Mouse (Mus musculus) heart, postnatal 0 days (tissue): ENCODE measurements at regions not wholly inside any gene's neighbourhood (a gene's known extent, or its start where the extent isn't known, plus 50 kb on each side); places are given as distances from the start of the nearest gene placed in this dataset.

Source experiments
- ATAC-seq: fragments of 200-750 bp; cut with Nextera tagmentation; 2 replicates; pipeline ENCODE4 v1.8.0; 2017; ENCODE audit warnings: low read depth, moderate number of reproducible peaks, moderate library complexity; ENCODE audit not compliant: insufficient read depth
- DNase-seq: peaks from one replicate; pipeline ENCODE4 v3.0.0-alpha.2; 2016; ENCODE audit warnings: low spot score
- H3K27ac ChIP-seq: fragments of 300-500 bp; sonication (generic); 2 replicates; pipeline ENCODE4 v1.5.1; 2014; ENCODE audit warnings: low read depth, mild to moderate bottlenecking
- H3K27me3 ChIP-seq: fragments of 300-500 bp; sonication (generic); 2 replicates; pipeline ENCODE4 v1.6.1; 2014; ENCODE audit warnings: low read length, mixed read lengths; ENCODE audit not compliant: control insufficient read depth, insufficient read depth
- H3K36me3 ChIP-seq: fragments of 300-500 bp; sonication (generic); replicated peaks from 2 replicates; pipeline ENCODE4 v1.6.1; 2014; ENCODE audit warnings: low read length, mixed read lengths; ENCODE audit not compliant: control insufficient read depth, insufficient read depth
- H3K4me1 ChIP-seq: fragments of 300-500 bp; sonication (generic); 2 replicates; pipeline ENCODE4 v1.6.1; 2014; ENCODE audit warnings: antibody characterized with exemption; ENCODE audit not compliant: control insufficient read depth, insufficient read depth
- H3K4me2 ChIP-seq: fragments of 300-500 bp; sonication (generic); 2 replicates; pipeline ENCODE4 v1.6.1; 2014; ENCODE audit warnings: low read depth, mild to moderate bottlenecking, low read length, moderate library complexity
- H3K4me3 ChIP-seq: fragments of 300-500 bp; sonication (generic); 2 replicates; pipeline ENCODE4 v1.5.1; 2014; ENCODE audit warnings: low read depth, low read length
- H3K9ac ChIP-seq: fragments of 300-500 bp; sonication (generic); replicated peaks from 2 replicates; pipeline ENCODE4 v1.6.1; 2014; ENCODE audit warnings: low read depth, low read length, mixed read lengths
- H3K9me3 ChIP-seq: fragments of 300-500 bp; sonication (generic); replicated peaks from 2 replicates; pipeline ENCODE4 v1.6.1; 2016; ENCODE audit warnings: low read length; ENCODE audit not compliant: control insufficient read depth
- CTCF ChIP-seq: IDR thresholded peaks from 2 replicates; pipeline ENCODE4 v1.5.1; 2016; ENCODE audit warnings: antibody characterized with exemption, control low read depth, low read depth
- EP300 ChIP-seq: IDR thresholded peaks from 2 replicates; pipeline ENCODE4 v1.6.1; 2016; ENCODE audit warnings: antibody characterized with exemption, low read depth
- WGBS: fragments of 180-500 bp; shearing (Covaris S2); extraction: QIAGEN DNeasy Blood & Tissue Kit; methylation state at CpG from one replicate; pipeline ENCODE4 v1.1.7; 2014; 5-methylcytosine and 5-hydroxymethylcytosine counted together

DNA sequence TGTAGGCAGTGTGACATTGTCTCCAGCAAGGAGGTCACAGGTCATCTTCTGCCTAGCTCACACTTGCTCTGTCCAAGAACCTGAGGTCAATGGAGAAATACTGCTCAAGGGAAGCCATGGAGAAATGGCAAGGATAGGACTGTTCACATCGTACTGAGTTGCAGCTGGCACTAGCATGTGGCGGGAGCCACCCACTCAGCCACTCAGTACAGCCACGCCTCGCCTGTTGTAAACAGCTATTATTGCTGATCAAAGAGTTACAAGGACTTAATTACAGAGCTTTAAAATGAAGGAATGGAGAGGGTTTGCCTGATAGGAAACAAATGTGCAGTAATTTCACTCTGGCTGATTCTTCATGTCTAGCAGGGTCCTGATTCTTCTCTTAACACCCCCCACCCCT lies 64.8 kb downstream of the Dll1 start:
- Histone ChIP-seq H3K4me3 (no peak overlapping the region), H3K9me3 (no peaks in the 10 kb centered on the region), H3K27me3 (no peaks in the 10 kb centered on the region), H3K36me3 (no peaks in the 10 kb centered on the region), H3K27ac (no peak overlapping the region), H3K4me1 (no peaks in the 10 kb centered on the region), H3K4me2 (no peak overlapping the region), H3K9ac (no peak overlapping the region)
- WGBS = 79% methylated on average over 4 of the region's 4 CpGs
- TF ChIP-seq CTCF (no peak), EP300 (no peak)
- ATAC-seq (no peak), DNase-seq (no peak)

DNA sequence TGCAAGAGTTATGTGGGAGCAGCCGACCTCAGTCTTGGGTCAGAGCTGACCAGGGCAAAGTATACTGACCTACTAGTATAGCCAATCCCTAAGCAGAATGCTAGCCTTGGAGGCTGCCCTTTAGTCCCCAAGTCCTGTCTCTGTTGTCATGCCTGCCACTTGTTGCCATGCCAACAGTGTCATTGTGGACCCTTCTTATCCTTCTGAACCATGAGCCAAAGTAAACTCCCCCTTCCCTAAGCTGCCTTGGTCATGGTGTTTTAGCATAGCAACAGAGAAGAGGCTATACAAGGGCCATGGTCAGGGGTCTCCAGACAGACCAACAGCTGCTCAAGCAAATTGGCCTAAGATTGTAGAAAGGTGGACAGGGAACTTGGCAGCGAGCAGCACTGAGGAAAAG lies 66.2 kb downstream of the Dll1 start:
- ATAC-seq (no peak), DNase-seq (no peak)
- Histone ChIP-seq H3K36me3 (no peaks in the 10 kb centered on the region), H3K4me1 (no peaks in the 10 kb centered on the region), H3K27ac (no peak overlapping the region), H3K4me3 (no peak overlapping the region), H3K27me3 (no peaks in the 10 kb centered on the region), H3K9me3 (no peaks in the 10 kb centered on the region), H3K9ac (no peak overlapping the region), H3K4me2 (no peak overlapping the region)
- TF ChIP-seq CTCF (no peak), EP300 (no peak)
- 72% methylated on average over 2 of the region's 2 CpGs for WGBS

DNA sequence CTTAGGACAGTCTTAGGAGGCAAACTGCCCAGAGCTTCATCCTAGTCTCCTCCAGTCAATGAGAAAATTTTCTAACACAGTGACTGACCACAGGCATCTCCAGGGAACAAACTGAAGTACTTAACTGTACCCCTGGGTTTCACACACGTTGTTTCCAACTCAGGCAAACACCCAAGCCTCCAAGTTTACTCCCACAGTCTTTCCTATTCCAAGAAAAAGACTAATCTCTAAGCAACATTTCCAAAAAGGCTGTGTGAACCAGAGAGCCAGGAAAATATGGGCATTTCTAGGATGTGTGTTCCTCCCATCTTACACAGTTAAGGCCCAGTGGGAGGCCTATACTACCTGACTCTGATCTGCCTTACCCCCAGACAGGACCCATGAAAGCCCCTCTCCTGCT lies 74.6 kb downstream of the Dll1 start:
- no peak for DNase-seq
- no peak for TF ChIP-seq EP300
- no peak for TF ChIP-seq CTCF
- no peaks in the 10 kb centered on the region for H3K4me1 ChIP-seq
- H3K4me3 ChIP-seq = no peak overlapping the region
- no peak overlapping the region for H3K9ac ChIP-seq
- H3K27me3 ChIP-seq = no peaks in the 10 kb centered on the region
- H3K27ac ChIP-seq = no peak overlapping the region
- 38% methylated on average over 1 of the region's 1 CpGs for WGBS
- no peak overlapping the region for H3K4me2 ChIP-seq
- H3K9me3 ChIP-seq = no peaks in the 10 kb centered on the region
- no peak for ATAC-seq
- no peaks in the 10 kb centered on the region for H3K36me3 ChIP-seq

DNA sequence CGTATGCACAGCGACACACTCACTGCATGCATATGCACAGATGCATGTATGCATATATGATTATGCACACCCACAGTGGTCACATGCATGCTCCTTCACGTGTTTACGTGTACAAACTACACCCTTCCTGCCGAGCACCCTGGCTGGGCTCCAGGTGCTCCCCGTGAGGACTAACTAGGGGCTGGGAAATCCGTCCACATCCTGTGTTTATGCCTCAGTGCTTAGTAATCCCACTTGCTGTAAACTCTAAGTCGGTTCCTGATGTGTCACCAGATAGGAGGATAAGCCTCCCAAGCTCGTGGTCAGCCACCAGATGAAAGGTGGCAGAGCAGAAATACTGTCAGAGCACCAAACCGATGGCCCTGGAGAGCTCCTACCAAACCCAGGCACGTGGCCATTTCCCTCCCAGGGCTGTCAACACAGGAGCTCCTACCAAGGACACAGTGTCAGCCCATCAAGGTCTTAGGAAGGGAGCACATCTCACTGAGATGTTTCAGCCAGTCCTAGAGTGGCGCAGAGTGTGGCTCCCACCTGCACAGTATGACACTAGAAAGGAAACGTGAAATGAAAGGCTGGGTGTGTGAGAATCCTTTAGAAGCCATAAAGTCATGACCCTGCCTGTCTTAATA lies 76.8 kb downstream of the Dll1 start:
- 46% methylated on average over 13 of the region's 13 CpGs for WGBS
- H3K27ac ChIP-seq = no peak overlapping the region
- H3K4me2 ChIP-seq = no peak overlapping the region
- no peaks in the 10 kb centered on the region for H3K4me1 ChIP-seq
- peak; percentile 30; the same call in 1 of the 2 replicates for ATAC-seq
- H3K9ac ChIP-seq = no peak overlapping the region
- no peaks in the 10 kb centered on the region for H3K27me3 ChIP-seq
- H3K9me3 ChIP-seq = no peaks in the 10 kb centered on the region
- no peak for DNase-seq
- no peak overlapping the region for H3K4me3 ChIP-seq
- no peak for TF ChIP-seq CTCF
- TF ChIP-seq EP300 = no peak
- no peaks in the 10 kb centered on the region for H3K36me3 ChIP-seq

DNA sequence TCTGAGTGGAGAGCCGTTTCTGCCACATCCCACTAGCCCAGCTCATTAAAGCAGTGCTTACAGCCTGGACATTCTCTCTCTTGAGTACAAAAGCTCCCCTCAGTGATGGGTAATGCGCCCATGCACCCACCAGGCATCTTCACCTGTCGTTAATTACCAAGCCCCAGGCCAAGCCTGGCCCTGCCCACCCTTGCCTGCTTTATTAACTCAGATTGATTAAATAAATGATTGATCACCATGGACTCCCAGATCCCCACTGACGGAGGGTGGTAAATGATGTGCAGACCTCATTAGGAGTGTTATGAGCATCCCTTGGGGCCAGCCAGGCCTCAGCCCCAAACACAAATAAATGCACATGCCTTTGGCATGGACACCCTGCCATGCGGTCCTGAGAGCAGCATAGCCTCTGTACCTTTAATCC lies 82.5 kb downstream of the Dll1 start:
- TF ChIP-seq CTCF (no peak), EP300 (no peak)
- H3K27ac ChIP-seq = no peak overlapping the region
- no peak overlapping the region for H3K9ac ChIP-seq
- H3K4me2 ChIP-seq = no peak overlapping the region
- no peak for ATAC-seq
- no peaks in the 10 kb centered on the region for H3K9me3 ChIP-seq
- DNase-seq = no peak
- H3K4me3 ChIP-seq = no peak overlapping the region
- H3K27me3 ChIP-seq = no peaks in the 10 kb centered on the region
- WGBS = 80% methylated on average over 5 of the region's 5 CpGs
- H3K4me1 ChIP-seq = peaks cover 13% of the 10 kb centered on the region
- H3K36me3 ChIP-seq = no peaks in the 10 kb centered on the region

DNA sequence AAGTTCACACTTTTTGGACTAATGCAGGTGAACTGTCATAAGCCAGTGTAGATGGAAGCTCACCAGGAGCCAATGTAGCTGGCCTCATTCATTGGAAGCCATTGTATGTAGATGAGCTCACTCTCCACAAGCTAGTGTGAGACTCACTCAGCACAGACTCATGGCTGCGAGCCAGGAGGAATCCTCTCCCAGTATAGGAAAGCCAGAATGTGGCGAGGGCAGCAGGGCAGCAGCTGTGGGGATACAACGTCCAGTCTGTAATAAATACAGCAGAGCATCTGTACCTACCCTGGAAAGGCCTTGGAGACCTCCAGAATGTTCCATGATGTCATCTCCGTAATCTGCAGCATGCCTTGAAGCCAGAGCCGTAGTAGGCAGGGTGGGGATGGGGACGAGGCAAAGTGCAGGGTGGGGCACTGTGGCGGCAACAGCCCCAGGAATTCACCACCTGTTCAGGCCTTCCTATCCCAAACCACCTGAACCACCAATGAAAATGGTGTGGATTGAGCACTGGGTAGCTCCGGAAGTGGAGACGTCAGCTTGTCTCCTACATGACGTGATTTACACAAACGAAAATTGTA lies 84.1 kb downstream of the Dll1 start:
- H3K9me3 ChIP-seq = no peaks in the 10 kb centered on the region
- 52% methylated on average over 11 of the region's 11 CpGs for WGBS
- ATAC-seq (peak; percentile 51; the same call in 1 of the 2 replicates), DNase-seq (no peak)
- no peaks in the 10 kb centered on the region for H3K27me3 ChIP-seq
- H3K4me2 ChIP-seq = no peak overlapping the region
- H3K9ac ChIP-seq = no peak overlapping the region
- peaks cover 13% of the 10 kb centered on the region for H3K4me1 ChIP-seq
- H3K4me3 ChIP-seq = no peak overlapping the region
- TF ChIP-seq EP300 = no peak
- no peak for TF ChIP-seq CTCF
- H3K27ac ChIP-seq = no peak overlapping the region
- no peaks in the 10 kb centered on the region for H3K36me3 ChIP-seq
